Mouse (Mus musculus) hindbrain, embryonic 13.5 days (tissue): ENCODE measurements around the gene Ppp1r18. TPM values are rescaled to one million over a fixed set of nuclear protein-coding genes. Genes with fewer than 3 reads are reported as not detected.

Experiments
- ATAC-seq: fragments of 200-750 bp; cut with Nextera tagmentation; 2 replicates; pipeline ENCODE4 v1.8.0; 2017; ENCODE audit warnings: moderate TSS enrichment; ENCODE audit not compliant: low FRiP score
- H3K27ac ChIP-seq: fragments of 300-500 bp; sonication (generic); 2 replicates; pipeline ENCODE4 v1.5.1; 2015; ENCODE audit warnings: inconsistent platforms, mild to moderate bottlenecking, moderate library complexity
- H3K27me3 ChIP-seq: fragments of 300-500 bp; sonication (generic); 2 replicates; pipeline ENCODE4 v1.6.1; 2015; ENCODE audit warnings: mild to moderate bottlenecking, inconsistent platforms
- H3K36me3 ChIP-seq: fragments of 300-500 bp; sonication (generic); 2 replicates; pipeline ENCODE4 v1.6.1; 2015; ENCODE audit warnings: mild to moderate bottlenecking, inconsistent platforms
- H3K4me1 ChIP-seq: fragments of 300-500 bp; sonication (generic); replicated peaks from 2 replicates; pipeline ENCODE4 v1.6.1; 2015; ENCODE audit warnings: inconsistent platforms
- H3K4me2 ChIP-seq: fragments of 300-500 bp; sonication (generic); 2 replicates; pipeline ENCODE4 v1.6.1; 2015; ENCODE audit warnings: inconsistent platforms, mild to moderate bottlenecking, moderate library complexity
- H3K4me3 ChIP-seq: fragments of 300-500 bp; sonication (generic); 2 replicates; pipeline ENCODE4 v1.5.1; 2015; ENCODE audit warnings: mild to moderate bottlenecking, inconsistent platforms
- H3K9ac ChIP-seq: fragments of 300-500 bp; sonication (generic); 2 replicates; pipeline ENCODE4 v1.6.1; 2015; ENCODE audit warnings: mild to moderate bottlenecking, inconsistent platforms
- H3K9me3 ChIP-seq: fragments of 300-500 bp; sonication (generic); 2 replicates; pipeline ENCODE4 v1.6.1; 2016; ENCODE audit warnings: inconsistent platforms
- WGBS: fragments of 180-500 bp; shearing (Covaris S2); methylation state at CpG from one replicate; pipeline ENCODE4 v1.1.7; 2015; 5-methylcytosine and 5-hydroxymethylcytosine counted together
- polyA plus RNA-seq: library from polyadenylated mRNA; unstranded; fragments of >200 nt; fragmentation: Nextera tagmentation; extraction: Ambion mirVana; gene quantifications from 2 replicates; pipeline ENCODE4 v1.2.1, GENCODE M21; 2015

The Ppp1r18 gene
- polyA plus RNA-seq, 1 experiment from 2014 or later = 30.5 TPM

DNA sequence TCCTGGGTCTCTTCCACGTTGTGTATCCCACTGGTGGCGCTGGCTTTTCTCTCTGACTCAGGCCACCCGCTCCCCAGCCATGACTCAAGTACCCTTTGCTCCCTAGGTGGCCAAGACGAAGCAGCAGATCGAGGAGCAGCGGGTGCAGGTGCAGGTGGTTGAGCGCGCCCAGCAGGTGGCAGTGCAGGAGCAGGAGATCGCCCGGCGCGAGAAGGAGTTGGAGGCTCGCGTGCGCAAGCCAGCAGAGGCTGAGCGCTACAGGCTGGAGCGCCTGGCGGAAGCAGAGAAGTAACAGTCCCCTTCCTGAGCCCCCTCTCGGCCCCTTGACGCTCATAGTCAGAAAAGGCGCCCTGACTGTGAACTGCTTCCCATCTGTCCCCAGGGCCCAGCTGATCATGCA is 35.7 kb upstream of the Ppp1r18 start:
- no peaks in the 10 kb centered on the region for H3K27me3 ChIP-seq
- H3K9ac ChIP-seq = peak overlapping the region; percentile 46
- peak overlapping the region; percentile 30 for H3K4me2 ChIP-seq
- H3K27ac ChIP-seq = no peak overlapping the region
- WGBS = 2% methylated on average over 21 of the region's 21 CpGs
- H3K4me3 ChIP-seq = no peak overlapping the region; the same call in 1 of the 2 replicates
- H3K4me1 ChIP-seq = peaks cover 38% of the 10 kb centered on the region
- H3K36me3 ChIP-seq = peaks cover 76% of the 10 kb centered on the region
- H3K9me3 ChIP-seq = no peaks in the 10 kb centered on the region
- ATAC-seq = peak; percentile 30

DNA sequence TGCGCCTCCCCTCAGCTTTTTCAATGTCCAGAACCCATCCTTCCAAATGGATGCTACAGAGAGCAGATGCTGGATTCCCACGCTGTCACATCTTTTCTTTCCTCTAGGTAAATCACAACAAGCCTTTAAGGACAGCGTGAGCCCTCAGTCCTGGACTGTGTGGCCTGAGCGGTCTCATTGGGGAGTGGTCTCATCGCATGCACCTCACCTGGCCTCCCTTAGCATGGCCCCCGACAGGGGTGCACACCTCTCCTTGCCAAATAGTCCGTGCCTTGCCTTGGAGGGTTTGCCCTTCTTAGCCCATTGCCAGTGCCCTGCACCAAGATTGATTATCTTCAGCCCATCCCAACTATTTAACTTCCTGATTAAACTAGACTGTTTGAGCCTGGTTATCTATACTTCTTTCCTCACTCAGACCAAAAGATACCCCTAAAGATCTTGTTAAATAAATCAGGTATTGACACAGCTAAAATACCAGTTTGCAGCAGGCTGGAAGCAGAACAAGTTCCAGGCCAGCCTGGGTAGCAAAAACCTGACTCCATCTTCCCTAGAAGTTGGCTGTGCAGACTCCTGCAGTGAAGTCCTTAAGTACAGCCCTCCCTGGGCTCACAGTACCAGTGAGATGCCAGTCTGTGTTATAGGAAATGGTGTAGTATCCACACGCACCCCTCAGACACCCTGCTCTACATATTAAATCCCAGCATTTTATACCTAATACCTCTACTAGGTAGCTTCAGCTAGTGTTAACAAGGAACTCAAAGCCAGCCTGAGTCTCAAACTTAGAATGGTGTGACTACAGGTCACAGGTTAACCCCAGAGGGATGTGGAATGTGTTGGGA is 32.8 kb upstream of the Ppp1r18 start:
- no peaks in the 10 kb centered on the region for H3K27me3 ChIP-seq
- H3K4me2 ChIP-seq = peak overlapping the region; percentile 4; the same call in 1 of the 2 replicates
- H3K4me3 ChIP-seq = no peak overlapping the region
- peak overlapping the region; percentile 32 for H3K27ac ChIP-seq
- H3K36me3 ChIP-seq = peaks cover 68% of the 10 kb centered on the region
- no peaks in the 10 kb centered on the region for H3K9me3 ChIP-seq
- no peak for ATAC-seq
- 65% methylated on average over 8 of the region's 8 CpGs for WGBS
- H3K4me1 ChIP-seq = peaks cover 52% of the 10 kb centered on the region
- peak overlapping the region; percentile 39; the same call in 1 of the 2 replicates for H3K9ac ChIP-seq

DNA sequence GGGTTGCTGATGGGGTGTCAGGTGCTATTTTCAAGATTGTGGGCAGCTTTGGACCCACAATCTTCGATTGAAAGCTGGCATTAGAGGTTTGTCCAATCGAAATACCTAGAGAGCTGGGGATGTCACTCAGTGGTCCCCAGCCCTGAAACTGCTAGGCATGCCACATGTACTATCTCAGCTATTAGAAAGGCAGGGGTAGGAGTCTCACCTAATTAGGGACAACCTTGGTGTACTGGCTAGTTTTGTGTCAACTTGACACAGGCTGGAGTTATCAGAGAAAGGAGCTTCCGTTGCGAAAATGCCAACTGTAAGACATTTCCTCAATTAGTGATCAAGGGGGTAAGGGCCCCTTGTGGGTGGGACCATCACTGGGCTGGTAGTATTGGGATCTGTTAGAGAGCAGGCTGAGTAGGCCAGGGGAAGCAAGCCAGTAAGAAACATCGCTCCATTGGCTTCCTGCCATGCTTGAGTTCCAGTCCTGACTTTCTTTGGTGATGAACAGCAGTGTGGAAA is 32.1 kb upstream of the Ppp1r18 start:
- peaks cover 52% of the 10 kb centered on the region for H3K4me1 ChIP-seq
- peaks cover 62% of the 10 kb centered on the region for H3K36me3 ChIP-seq
- H3K4me2 ChIP-seq = peak overlapping the region; percentile 92
- H3K4me3 ChIP-seq = 0 out of 2 replicates have a peak overlapping the region, but pooled peaks have one; percentile 96
- H3K27me3 ChIP-seq = no peaks in the 10 kb centered on the region
- peak overlapping the region; percentile 39 for H3K9ac ChIP-seq
- ATAC-seq = no peak
- WGBS = 26% methylated on average over 5 of the region's 5 CpGs
- 0 out of 2 replicates have a peak overlapping the region, but pooled peaks have one; percentile 30 for H3K27ac ChIP-seq
- no peaks in the 10 kb centered on the region for H3K9me3 ChIP-seq

DNA sequence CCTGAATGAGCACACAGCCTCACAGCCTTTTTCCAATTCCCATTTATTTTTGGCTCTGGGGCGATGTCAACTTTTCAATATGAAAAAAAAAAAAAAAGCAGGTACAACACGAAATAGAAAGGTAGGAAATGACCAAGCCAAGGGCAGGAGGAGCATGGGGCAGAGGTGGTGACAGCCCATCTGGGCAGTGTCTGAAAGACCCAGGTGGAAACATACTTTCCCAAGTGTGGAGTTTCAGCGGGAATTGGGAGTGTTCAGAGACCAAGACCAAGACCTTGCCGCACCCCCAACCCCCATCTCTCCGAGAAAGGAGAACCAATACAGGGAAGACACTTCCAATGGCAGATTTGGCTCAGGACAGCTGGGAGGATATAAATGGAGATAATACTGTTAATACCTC is 31.5 kb upstream of the Ppp1r18 start:
- Histone ChIP-seq H3K27ac (no peak overlapping the region), H3K27me3 (no peaks in the 10 kb centered on the region), H3K4me3 (peak overlapping the region; percentile 96), H3K9me3 (no peaks in the 10 kb centered on the region), H3K9ac (peak overlapping the region; percentile 53), H3K36me3 (peaks cover 62% of the 10 kb centered on the region), H3K4me1 (peaks cover 56% of the 10 kb centered on the region), H3K4me2 (peak overlapping the region; percentile 92)
- ATAC-seq = no peak
- WGBS = 63% methylated on average over 5 of the region's 5 CpGs

DNA sequence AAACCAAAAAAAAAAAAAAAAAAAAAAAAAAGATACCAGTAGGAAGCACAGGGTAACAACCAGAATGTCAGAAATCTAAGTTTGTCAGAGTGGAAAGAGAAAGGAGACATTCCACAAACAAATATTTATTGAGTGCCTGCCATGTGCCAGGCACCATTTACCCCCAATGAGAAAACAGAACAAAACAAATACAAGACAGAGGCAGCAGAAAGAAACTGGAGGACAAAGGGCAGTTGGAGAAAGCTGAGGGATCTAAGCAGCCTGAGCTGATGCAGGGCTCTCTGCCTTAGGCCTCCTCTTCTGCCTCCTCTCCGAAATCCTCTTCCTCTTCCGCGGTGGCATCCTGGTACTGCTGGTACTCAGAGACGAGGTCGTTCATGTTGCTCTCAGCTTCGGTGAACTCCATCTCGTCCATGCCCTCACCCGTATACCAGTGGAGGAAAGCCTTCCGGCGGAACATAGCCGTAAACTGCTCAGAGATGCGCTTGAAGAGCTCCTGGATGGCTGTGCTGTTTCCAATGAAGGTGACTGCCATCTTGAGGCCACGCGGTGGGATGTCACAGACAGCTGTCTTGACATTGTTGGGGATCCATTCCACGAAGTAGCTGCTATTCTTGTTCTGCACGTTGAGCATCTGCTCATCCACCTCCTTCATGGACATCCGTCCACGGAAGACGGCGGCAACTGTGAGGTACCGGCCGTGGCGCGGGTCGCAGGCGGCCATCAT is 30.5 kb upstream of the Ppp1r18 start:
- Histone ChIP-seq H3K4me3 (peak overlapping the region; percentile 96), H3K4me1 (peaks cover 61% of the 10 kb centered on the region), H3K9me3 (no peaks in the 10 kb centered on the region), H3K9ac (peak overlapping the region; percentile 100), H3K4me2 (peak overlapping the region; percentile 92), H3K36me3 (peaks cover 62% of the 10 kb centered on the region), H3K27ac (peak overlapping the region; percentile 30; the same call in 1 of the 2 replicates), H3K27me3 (no peaks in the 10 kb centered on the region)
- 79% methylated on average over 26 of the region's 26 CpGs for WGBS
- ATAC-seq = no peak

DNA sequence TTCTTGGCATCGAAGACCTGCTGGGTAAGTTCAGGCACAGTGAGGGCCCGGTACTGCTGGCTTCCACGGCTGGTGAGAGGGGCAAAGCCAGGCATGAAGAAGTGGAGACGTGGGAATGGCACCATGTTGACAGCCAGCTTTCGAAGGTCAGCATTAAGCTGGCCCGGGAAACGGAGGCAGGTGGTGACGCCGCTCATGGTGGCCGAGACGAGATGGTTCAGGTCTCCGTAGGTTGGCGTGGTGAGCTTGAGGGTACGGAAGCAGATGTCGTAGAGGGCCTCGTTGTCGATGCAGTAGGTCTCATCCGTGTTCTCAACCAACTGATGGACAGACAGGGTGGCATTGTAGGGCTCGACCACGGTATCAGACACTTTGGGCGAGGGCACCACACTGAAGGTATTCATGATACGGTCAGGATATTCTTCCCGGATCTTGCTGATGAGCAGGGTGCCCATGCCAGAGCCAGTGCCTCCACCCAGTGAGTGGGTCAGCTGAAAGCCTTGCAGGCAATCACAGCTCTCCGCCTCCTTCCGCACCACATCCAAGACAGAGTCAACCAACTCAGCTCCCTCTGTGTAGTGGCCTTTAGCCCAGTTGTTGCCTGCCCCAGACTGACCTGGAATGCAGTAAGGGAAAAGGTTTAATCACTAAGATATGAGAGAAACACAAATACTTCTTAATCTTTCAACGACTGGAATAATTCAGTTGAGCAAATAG is 29.8 kb upstream of the Ppp1r18 start:
- peak overlapping the region; percentile 92 for H3K4me2 ChIP-seq
- WGBS = 81% methylated on average over 26 of the region's 26 CpGs
- no peaks in the 10 kb centered on the region for H3K9me3 ChIP-seq
- H3K27me3 ChIP-seq = no peaks in the 10 kb centered on the region
- peak overlapping the region; percentile 99; the same call in 1 of the 2 replicates for H3K27ac ChIP-seq
- H3K36me3 ChIP-seq = peaks cover 60% of the 10 kb centered on the region
- H3K4me1 ChIP-seq = peaks cover 58% of the 10 kb centered on the region
- H3K4me3 ChIP-seq = peak overlapping the region; percentile 96
- ATAC-seq = no peak
- H3K9ac ChIP-seq = peak overlapping the region; percentile 100

DNA sequence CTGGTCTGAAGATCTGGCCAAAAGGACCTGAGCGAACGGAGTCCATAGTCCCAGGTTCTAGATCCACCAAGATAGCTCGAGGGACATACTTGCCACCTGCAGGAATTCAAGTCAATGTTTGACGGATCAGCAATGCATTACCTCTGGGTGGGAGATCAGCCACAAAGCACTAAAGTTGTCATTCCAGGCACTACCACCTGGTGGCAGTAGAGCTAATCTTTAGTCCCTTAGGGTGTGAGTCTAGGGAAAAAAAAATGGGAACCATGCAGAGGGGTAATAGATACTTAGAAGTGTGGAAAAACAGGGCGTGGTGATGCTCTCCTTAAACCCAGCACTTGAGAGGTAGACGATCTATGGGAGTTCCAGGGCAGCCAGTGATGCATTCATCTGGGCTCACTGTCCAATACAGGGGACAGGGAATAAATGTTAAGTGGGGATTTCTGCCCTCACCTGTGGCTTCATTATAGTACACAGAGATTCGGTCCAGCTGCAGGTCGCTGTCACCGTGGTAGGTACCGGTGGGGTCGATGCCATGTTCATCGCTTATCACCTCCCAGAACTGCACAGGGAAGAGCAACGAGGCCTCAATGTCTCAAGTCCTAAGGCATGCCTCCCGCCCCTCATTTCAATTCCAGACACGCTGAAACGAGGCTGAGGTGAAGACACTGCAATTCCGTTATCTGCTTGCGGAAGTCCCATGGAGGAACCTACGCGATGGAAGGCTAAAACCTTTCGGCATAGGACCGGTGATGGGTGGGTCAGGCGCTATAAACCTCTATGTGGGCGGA is 29.0 kb upstream of the Ppp1r18 start:
- no peaks in the 10 kb centered on the region for H3K27me3 ChIP-seq
- H3K4me2 ChIP-seq = peak overlapping the region; percentile 92
- peak overlapping the region; percentile 96 for H3K4me3 ChIP-seq
- peaks cover 56% of the 10 kb centered on the region for H3K4me1 ChIP-seq
- no peaks in the 10 kb centered on the region for H3K9me3 ChIP-seq
- WGBS = 7% methylated on average over 24 of the region's 24 CpGs
- peak overlapping the region; percentile 99 for H3K27ac ChIP-seq
- 0 out of 2 replicates have a peak, but pooled peaks have one; percentile 0 for ATAC-seq
- H3K9ac ChIP-seq = peak overlapping the region; percentile 100
- peaks cover 52% of the 10 kb centered on the region for H3K36me3 ChIP-seq

DNA sequence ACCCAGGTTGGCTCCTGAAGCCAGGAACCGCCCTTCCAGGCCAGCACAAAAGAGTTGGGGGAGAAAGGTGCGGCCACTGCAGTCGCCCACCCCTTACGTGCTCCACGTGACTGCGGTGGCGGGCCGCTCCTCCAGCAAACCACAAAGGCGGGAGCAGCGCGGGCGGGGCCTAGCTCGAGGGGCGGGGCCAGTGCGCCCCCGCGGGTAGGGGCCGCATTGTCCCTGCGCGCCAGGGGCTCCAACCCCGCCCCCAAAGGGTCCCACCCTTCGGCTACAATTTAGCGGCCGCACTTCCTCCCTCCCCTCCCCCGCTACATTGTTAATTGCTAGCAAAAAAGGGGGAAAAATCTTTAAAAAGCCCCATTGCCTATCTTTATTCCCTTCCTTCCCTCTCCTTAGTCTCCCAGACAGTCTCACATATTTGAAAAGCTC is 28.4 kb upstream of the Ppp1r18 start:
- peak; percentile 25 for ATAC-seq
- H3K4me1 ChIP-seq = peaks cover 60% of the 10 kb centered on the region
- no peaks in the 10 kb centered on the region for H3K9me3 ChIP-seq
- peak overlapping the region; percentile 92 for H3K4me2 ChIP-seq
- H3K4me3 ChIP-seq = peak overlapping the region; percentile 96
- peaks cover 47% of the 10 kb centered on the region for H3K36me3 ChIP-seq
- H3K27ac ChIP-seq = peak overlapping the region; percentile 99
- 1% methylated on average over 21 of the region's 25 CpGs for WGBS
- H3K27me3 ChIP-seq = no peaks in the 10 kb centered on the region
- peak overlapping the region; percentile 100 for H3K9ac ChIP-seq

DNA sequence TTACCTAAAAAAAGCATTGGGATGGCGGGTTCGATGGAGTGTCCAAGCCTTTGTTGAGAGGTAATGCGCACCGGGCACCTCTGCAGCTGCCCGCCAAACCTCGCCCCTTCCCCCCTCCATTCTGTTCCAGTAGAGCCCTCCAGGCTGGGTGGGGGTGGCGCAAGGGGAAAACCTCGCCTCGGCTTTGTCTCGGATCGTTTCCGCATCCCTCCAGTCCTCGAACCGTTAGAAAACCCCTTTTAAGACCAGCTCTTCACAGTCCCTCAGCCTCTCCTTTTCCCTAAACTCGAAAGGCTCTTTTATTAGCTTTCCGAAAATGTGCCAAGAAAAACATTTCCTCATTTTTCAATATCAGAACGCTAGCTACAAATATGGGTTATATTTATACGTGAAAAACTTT is 27.9 kb upstream of the Ppp1r18 start:
- peak overlapping the region; percentile 92 for H3K4me2 ChIP-seq
- H3K9ac ChIP-seq = peak overlapping the region; percentile 100
- H3K27ac ChIP-seq = peak overlapping the region; percentile 99
- no peak for ATAC-seq
- no peaks in the 10 kb centered on the region for H3K9me3 ChIP-seq
- under 1% methylated on average over 18 of the region's 18 CpGs for WGBS
- peaks cover 42% of the 10 kb centered on the region for H3K36me3 ChIP-seq
- H3K4me3 ChIP-seq = peak overlapping the region; percentile 96
- peaks cover 65% of the 10 kb centered on the region for H3K4me1 ChIP-seq
- H3K27me3 ChIP-seq = no peaks in the 10 kb centered on the region

DNA sequence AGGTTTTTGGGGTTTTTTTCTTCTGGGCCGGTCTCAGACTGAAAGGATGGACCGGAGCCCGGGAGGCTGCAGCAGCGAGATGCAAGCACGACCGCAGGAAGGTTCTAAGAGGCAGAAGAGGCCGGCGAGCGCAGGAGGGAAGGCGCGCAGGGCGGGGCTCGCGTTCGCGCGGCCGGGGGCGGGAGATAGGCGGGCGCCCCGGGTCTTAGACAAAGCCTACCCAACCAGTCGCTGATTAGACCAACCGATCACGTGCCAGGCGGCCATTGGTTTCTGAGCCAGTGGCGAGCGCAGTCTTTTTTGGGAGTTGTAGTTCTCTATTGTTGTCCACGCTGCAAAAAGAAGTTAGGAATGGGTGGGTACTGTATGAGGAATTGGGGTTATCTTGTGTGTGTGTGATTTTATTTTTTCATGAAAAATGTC is 27.3 kb upstream of the Ppp1r18 start, which contains the start of gene Tubb5:
Gene Tubb5, minus strand, starts transcription at position 185 of the 423 bp plus-strand sequence.
- Histone ChIP-seq H3K4me2 (peak within 1 kb of the TSS; percentile 92), H3K27me3 (no peaks in the 10 kb centered on the region), H3K9ac (peak within 1 kb of the TSS; percentile 100), H3K9me3 (no peaks in the 10 kb centered on the region), H3K27ac (peak within 1 kb of the TSS; percentile 99), H3K4me3 (peak within 1 kb of the TSS; percentile 96), H3K4me1 (peaks cover 65% of the 10 kb centered on the region), H3K36me3 (peaks cover 36% of the 10 kb centered on the region)
- WGBS = 1% methylated on average over 29 of the region's 29 CpGs
- peak; percentile 75 for ATAC-seq

DNA sequence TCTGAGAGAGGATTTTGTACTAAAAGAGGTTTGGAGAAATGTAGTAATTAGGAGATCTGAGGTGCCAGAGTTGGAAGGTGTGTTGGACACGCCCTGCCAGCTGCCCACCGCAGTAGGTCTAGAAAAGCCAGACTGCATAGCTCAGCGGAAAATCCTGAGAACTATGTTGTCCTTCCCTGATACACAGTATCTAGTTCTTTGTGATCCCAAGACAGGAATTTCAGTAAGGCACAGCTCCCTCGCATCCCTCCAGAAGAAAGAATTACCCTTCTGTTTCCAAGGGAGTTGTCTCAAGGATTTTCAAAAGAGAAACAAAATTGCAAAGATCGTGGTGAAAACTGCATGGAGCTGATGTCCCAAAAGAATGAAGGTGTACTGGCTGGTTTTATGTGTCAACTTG is 26.8 kb upstream of the Ppp1r18 start:
- H3K4me3 ChIP-seq = peak overlapping the region; percentile 96
- peak overlapping the region; percentile 100 for H3K9ac ChIP-seq
- H3K27me3 ChIP-seq = no peaks in the 10 kb centered on the region
- WGBS = 3% methylated on average over 5 of the region's 5 CpGs
- peaks cover 31% of the 10 kb centered on the region for H3K36me3 ChIP-seq
- H3K4me2 ChIP-seq = peak overlapping the region; percentile 67
- ATAC-seq = 0 out of 2 replicates have a peak, but pooled peaks have one; percentile 30
- no peaks in the 10 kb centered on the region for H3K9me3 ChIP-seq
- peaks cover 61% of the 10 kb centered on the region for H3K4me1 ChIP-seq
- peak overlapping the region; percentile 99 for H3K27ac ChIP-seq
